Mouse (Mus musculus) E14TG2a.4 (cell line): Measurements from ENCODE around the gene Atp11a.

Experiments
- CTCF ChIP-seq: conservative IDR thresholded peaks from 2 replicates; pipeline ENCODE4 v1.5.1; 2014; ENCODE audit warnings: low read length
- NANOG ChIP-seq: IDR thresholded peaks from 2 replicates; pipeline ENCODE4 v1.6.1; 2014; ENCODE audit warnings: borderline replicate concordance, low read length, mixed read lengths
- POU5F1 ChIP-seq: IDR thresholded peaks from 2 replicates; pipeline ENCODE4 v1.6.1; 2014; ENCODE audit warnings: low read length, borderline replicate concordance

GRCm38 (mm10) chr8:12905599-12906321 is 148.9 kb downstream of the Atp11a start:
- no peak for TF ChIP-seq POU5F1
- TF ChIP-seq CTCF, result no peak
- no peak for TF ChIP-seq NANOG
